ENCODE assay signal across 16 mouse cellular contexts in genomic region chr7:78719795-78720460, GRCm38 (mm10). TPM values are rescaled to one million over a fixed set of nuclear protein-coding genes. Genes with fewer than 3 reads are reported as not detected.
DNase-seq lines count a peak whose midpoint lies in the region; ATAC-seq and TF ChIP-seq lines count a peak whose summit lies in the region.
"Had no signal": no experiment of that assay in that cellular context is flagged by ENCODE, and none has a peak within 500 bp of the region (broad histone marks: within the 10 kb centered on the region; RNA-seq: fewer than 3 reads in every experiment).

No protein-coding gene starts in this region.

- TF ChIP-seq CTCF in hindbrain, postnatal 0 days (IDR thresholded peaks at IDR 0.05; ENCODE audit: low read depth) = no peak

- H3K27me3 ChIP-seq in hindbrain, postnatal 0 days (ENCODE audit: insufficient read depth, low read length) = no peaks in the 10 kb centered on the region
- no peaks in the 10 kb centered on the region for H3K27me3 ChIP-seq in hindbrain, embryonic 11.5 days (ENCODE audit: control insufficient read depth, insufficient read depth, low read length)
- H3K27me3 ChIP-seq in forebrain, embryonic 15.5 days = no peaks in the 10 kb centered on the region
- H3K27me3 ChIP-seq: embryonic facial prominence, embryonic 15.5 days; kidney, embryonic 15.5 days; limb, embryonic 12.5 days; liver, embryonic 15.5 days; midbrain, embryonic 12.5 days had no signal

- H3K4me3 ChIP-seq in hindbrain, postnatal 0 days (ENCODE audit: low read length) = no peak overlapping the region
- H3K4me3 ChIP-seq in hindbrain, embryonic 11.5 days (ENCODE audit: low read depth, low read length) = no peak overlapping the region
- no peak overlapping the region for H3K4me3 ChIP-seq in forebrain, embryonic 15.5 days
- H3K4me3 ChIP-seq: embryonic facial prominence, embryonic 15.5 days; kidney, embryonic 15.5 days; left cerebral cortex, adult 2 months; limb, embryonic 12.5 days; liver, embryonic 15.5 days; midbrain, embryonic 12.5 days; myocyte had no signal

- ATAC-seq in hindbrain, postnatal 0 days = no peak
- ATAC-seq in hindbrain, embryonic 11.5 days (ENCODE audit: low FRiP score) = no peak
- ATAC-seq in forebrain, embryonic 15.5 days (replicated peaks) = peak; percentile 60; the same call in 1 of the 2 replicates

- H3K9me3 ChIP-seq in hindbrain, postnatal 0 days (ENCODE audit: low read length) = no peaks in the 10 kb centered on the region
- no peaks in the 10 kb centered on the region for H3K9me3 ChIP-seq in hindbrain, embryonic 11.5 days (ENCODE audit: control insufficient read depth, low read length)
- H3K9me3 ChIP-seq in forebrain, embryonic 15.5 days = no peaks in the 10 kb centered on the region
- H3K9me3 ChIP-seq: embryonic facial prominence, embryonic 15.5 days; kidney, embryonic 15.5 days; limb, embryonic 12.5 days; liver, embryonic 15.5 days; midbrain, embryonic 12.5 days had no signal

- no peak overlapping the region for H3K27ac ChIP-seq in hindbrain, postnatal 0 days
- no peak overlapping the region for H3K27ac ChIP-seq in hindbrain, embryonic 11.5 days (ENCODE audit: low read depth, low read length)
- H3K27ac ChIP-seq in forebrain, embryonic 15.5 days (replicated peaks) = no peak overlapping the region
- H3K27ac ChIP-seq: embryonic facial prominence, embryonic 15.5 days; kidney, embryonic 15.5 days; left cerebral cortex, adult 2 months; limb, embryonic 12.5 days; liver, embryonic 15.5 days; midbrain, embryonic 12.5 days had no signal

- no peak overlapping the region for H3K9ac ChIP-seq in hindbrain, postnatal 0 days (replicated peaks; ENCODE audit: low read length)
- H3K9ac ChIP-seq in hindbrain, embryonic 11.5 days (ENCODE audit: low read depth, low read length) = no peak overlapping the region
- no peak overlapping the region for H3K9ac ChIP-seq in forebrain, embryonic 15.5 days (replicated peaks)
- H3K9ac ChIP-seq: embryonic facial prominence, embryonic 15.5 days; kidney, embryonic 15.5 days; limb, embryonic 12.5 days; liver, embryonic 15.5 days; midbrain, embryonic 12.5 days had no signal

- H3K4me2 ChIP-seq in hindbrain, postnatal 0 days (ENCODE audit: low read depth, low read length) = no peak overlapping the region
- H3K4me2 ChIP-seq in hindbrain, embryonic 11.5 days (replicated peaks; ENCODE audit: low read depth, low read length) = no peak overlapping the region
- no peak overlapping the region for H3K4me2 ChIP-seq in forebrain, embryonic 15.5 days (replicated peaks)
- H3K4me2 ChIP-seq: embryonic facial prominence, embryonic 15.5 days; kidney, embryonic 15.5 days; limb, embryonic 12.5 days; liver, embryonic 15.5 days; midbrain, embryonic 12.5 days had no signal

- DNase-seq in hindbrain, postnatal 0 days (ENCODE audit: low spot score) = peak; percentile 9
- DNase-seq in hindbrain, embryonic 11.5 days (ENCODE audit: low spot score) = no peak
- peak; percentile 8 for DNase-seq in T-cell, adult 2 months (ENCODE audit: low spot score)
- peak; percentile 71 to 72 for DNase-seq in thymus, postnatal 10 days (ENCODE audit: low spot score in 2 of 2)
- no peak for DNase-seq in right cerebral cortex, postnatal 10 days (ENCODE audit: low spot score in 2 of 2)
- DNase-seq in heart, postnatal 36 days = no peak
- DNase-seq: cerebellum, adult 18-20 months; lung, postnatal 14 days had no signal

- H3K4me1 ChIP-seq in hindbrain, postnatal 0 days (ENCODE audit: insufficient read depth, low read length) = no peaks in the 10 kb centered on the region
- no peaks in the 10 kb centered on the region for H3K4me1 ChIP-seq in hindbrain, embryonic 11.5 days (replicated peaks; ENCODE audit: control insufficient read depth, insufficient read depth, low read length)
- H3K4me1 ChIP-seq in forebrain, embryonic 15.5 days = peaks cover 3% of the 10 kb centered on the region; the same call in 1 of the 2 replicates
- H3K4me1 ChIP-seq: embryonic facial prominence, embryonic 15.5 days; kidney, embryonic 15.5 days; limb, embryonic 12.5 days; liver, embryonic 15.5 days; midbrain, embryonic 12.5 days had no signal

- H3K36me3 ChIP-seq in hindbrain, postnatal 0 days (ENCODE audit: insufficient read depth, low read length) = no peaks in the 10 kb centered on the region
- no peaks in the 10 kb centered on the region for H3K36me3 ChIP-seq in hindbrain, embryonic 11.5 days (ENCODE audit: control insufficient read depth, insufficient read depth, low read length)
- no peaks in the 10 kb centered on the region for H3K36me3 ChIP-seq in forebrain, embryonic 15.5 days
- H3K36me3 ChIP-seq: embryonic facial prominence, embryonic 15.5 days; kidney, embryonic 15.5 days; limb, embryonic 12.5 days; liver, embryonic 15.5 days; midbrain, embryonic 12.5 days had no signal

- intact Hi-C loops in heart, postnatal 36 days (cut with DNase I) = no loop called here

- 66% methylated on average over 7 of the region's 7 CpGs for WGBS in hindbrain, postnatal 0 days
- 73% methylated on average over 7 of the region's 7 CpGs for WGBS in hindbrain, embryonic 11.5 days
- 50% methylated on average over 7 of the region's 7 CpGs for WGBS in forebrain, embryonic 15.5 days

RNA-seq across cellular contexts. Expression of gene Ntrk3, which starts 17.9 kb away (rescaled TPM):
- total RNA-seq in hindbrain, postnatal 0 days (2014; rRNA removed) = 88.4 and 90.8 TPM in 2 replicates
- polyA plus RNA-seq in hindbrain, postnatal 0 days (2015; fragmentation: Nextera tagmentation; extraction: Ambion mirVana) = 23.5 and 24.5 TPM in 2 replicates
- polyA plus RNA-seq in hindbrain, embryonic 11.5 days (2014; fragmentation: Nextera tagmentation; extraction: Ambion mirVana) = 7.9 and 8.0 TPM in 2 replicates
- polyA plus RNA-seq in forebrain, embryonic 15.5 days (2015; fragmentation: Nextera tagmentation; extraction: Ambion mirVana) = 31.3 and 33.9 TPM in 2 replicates
- 1 to 10 TPM; 1.4 to 3.3 TPM for total RNA-seq in heart, postnatal 36 days (2021)

Comparison
In these comparisons a context has a peak if more than half of its experiments do, and no peak if none do; other contexts are left out.
1. DNase-seq: peak in hindbrain, postnatal 0 days (single experiment), T-cell, adult 2 months (single experiment) and thymus, postnatal 10 days (2 of 2); none in hindbrain, embryonic 11.5 days (single experiment), right cerebral cortex, postnatal 10 days (0 of 2) and heart, postnatal 36 days (0 of 2).